Mouse (Mus musculus) embryonic fibroblast, embryonic 13.5 days (primary cell): Measurements from ENCODE around the gene Abhd6.

Experiments used
- CTCF ChIP-seq: IDR thresholded peaks from 2 replicates; pipeline ENCODE4 v1.5.1; 2011; ENCODE audit warnings: mild to moderate bottlenecking, control low read depth, low read length, moderate library complexity, borderline replicate concordance; ENCODE audit not compliant: insufficient read depth
- POLR2A ChIP-seq: IDR thresholded peaks from 2 replicates; pipeline ENCODE4 v1.6.1; 2011; ENCODE audit warnings: low read depth, mild to moderate bottlenecking, control low read depth, low read length, moderate library complexity

- no peak for TF ChIP-seq CTCF
- no peak for TF ChIP-seq POLR2A
Measured at GRCm38 (mm10) chr14:7989371-7989770, 13.3 kb upstream of the Abhd6 start.
